Mouse (Mus musculus): ENCODE results near the gene Cntnap3. TPM values are rescaled to one million over a fixed set of nuclear protein-coding genes. Genes with fewer than 3 reads are reported as not detected.

Cntnap3 gene
- polyA plus RNA-seq (2015; fragmentation: Illumina TruSeq; extraction: RNeasy Lipid Tissue Mini Kit (QIAGEN cat#74804); ENCODE audit: low read depth, low replicate concordance), result 4.0 TPM

GRCm38 (mm10) chr13:64903585-64904208 lies at the start of gene Cntnap3:
TSS of gene Cntnap3 (minus strand) at chr13:64903955.

GRCm38 (mm10) chr13:64917191-64917590 lies 13.4 kb upstream of the Cntnap3 start, which contains the start of gene Spata31:
TSS of gene Spata31 (plus strand) at chr13:64917406.

Other genes with a start within 250 kb of the Cntnap3 start
- not detected for gene Spata31, start 13.5 kb upstream of the Cntnap3 start, polyA plus RNA-seq (2015; fragmentation: Illumina TruSeq; extraction: RNeasy Lipid Tissue Mini Kit (QIAGEN cat#74804); ENCODE audit: low read depth, low replicate concordance)
- not detected for gene Spata31d1c, start 129.1 kb upstream of the Cntnap3 start, polyA plus RNA-seq (2015; fragmentation: Illumina TruSeq; extraction: RNeasy Lipid Tissue Mini Kit (QIAGEN cat#74804); ENCODE audit: low read depth, low replicate concordance)
- gene Prss47, start 148.8 kb upstream of the Cntnap3 start, polyA plus RNA-seq (2015; fragmentation: Illumina TruSeq; extraction: RNeasy Lipid Tissue Mini Kit (QIAGEN cat#74804); ENCODE audit: low read depth, low replicate concordance), result not detected
- gene Mfsd14b, start 209.0 kb upstream of the Cntnap3 start, polyA plus RNA-seq (2015; fragmentation: Illumina TruSeq; extraction: RNeasy Lipid Tissue Mini Kit (QIAGEN cat#74804); ENCODE audit: low read depth, low replicate concordance), result 38.1 TPM
- gene Olfr465-ps1, start 234.1 kb upstream of the Cntnap3 start, polyA plus RNA-seq (2015; fragmentation: Illumina TruSeq; extraction: RNeasy Lipid Tissue Mini Kit (QIAGEN cat#74804); ENCODE audit: low read depth, low replicate concordance), result not detected
- gene Olfr466, start 246.3 kb upstream of the Cntnap3 start, polyA plus RNA-seq (2015; fragmentation: Illumina TruSeq; extraction: RNeasy Lipid Tissue Mini Kit (QIAGEN cat#74804); ENCODE audit: low read depth, low replicate concordance), result not detected